Mouse (Mus musculus): Measurements from ENCODE around the gene Map1lc3b. TPM values are rescaled to one million over a fixed set of nuclear protein-coding genes. Genes with fewer than 3 reads are reported as not detected.
"Not testable (repeated sequence)": the region's sequence is repeated elsewhere in the genome, so short reads cannot be mapped to it uniquely, and the experiment has no call there.

Map1lc3b gene
- total RNA-seq, 2 experiments from 2014 or later: 65.9 to 74.5 TPM

DNA sequence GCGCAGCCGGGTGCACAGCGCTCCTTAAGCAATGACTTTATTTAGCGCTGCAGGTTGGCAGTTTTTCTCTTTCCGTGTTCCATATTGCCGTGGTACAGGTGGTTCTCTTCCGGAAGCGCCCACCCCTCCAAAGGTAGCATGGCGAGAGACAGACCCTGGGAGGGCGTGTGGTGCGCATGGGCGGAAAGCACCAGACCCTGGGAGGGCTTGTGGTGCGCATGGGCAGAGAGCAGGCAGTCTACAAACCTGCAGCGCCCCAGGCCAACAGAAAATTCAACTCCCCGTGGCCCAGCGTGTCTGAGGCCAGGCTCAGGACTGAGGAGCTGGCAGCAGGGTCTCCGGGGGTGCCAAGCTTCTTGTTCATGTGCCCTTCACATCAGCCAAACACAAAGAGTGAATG lies 19.4 kb upstream of the Map1lc3b start:
- ATAC-seq (replicated peaks; ENCODE audit: poor library complexity): no peak

DNA sequence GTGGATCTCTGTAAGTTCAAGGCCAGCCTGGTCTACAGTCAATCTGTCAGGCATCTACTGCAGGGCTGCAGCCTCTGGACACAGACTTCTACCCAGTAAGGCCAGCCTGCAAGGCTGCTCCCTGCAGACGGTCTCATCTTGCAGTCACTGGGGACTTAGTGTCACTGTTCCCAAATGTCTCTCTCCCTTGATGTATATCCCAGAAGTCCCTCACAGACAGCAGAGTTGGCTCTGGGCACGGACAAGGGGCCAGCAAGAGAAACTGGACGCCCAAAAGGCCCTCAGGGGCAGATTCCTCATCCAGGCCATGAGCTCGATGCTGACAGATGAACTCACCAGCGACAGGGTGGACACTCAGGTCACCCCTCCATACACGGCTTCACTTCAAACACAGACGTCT lies 18.0 kb upstream of the Map1lc3b start:
- ATAC-seq (replicated peaks; ENCODE audit: poor library complexity): no peak

GRCm38 (mm10) chr8:121573275-121573674 lies 16.9 kb upstream of the Map1lc3b start:
- ATAC-seq (replicated peaks; ENCODE audit: poor library complexity): peak; percentile 62

DNA sequence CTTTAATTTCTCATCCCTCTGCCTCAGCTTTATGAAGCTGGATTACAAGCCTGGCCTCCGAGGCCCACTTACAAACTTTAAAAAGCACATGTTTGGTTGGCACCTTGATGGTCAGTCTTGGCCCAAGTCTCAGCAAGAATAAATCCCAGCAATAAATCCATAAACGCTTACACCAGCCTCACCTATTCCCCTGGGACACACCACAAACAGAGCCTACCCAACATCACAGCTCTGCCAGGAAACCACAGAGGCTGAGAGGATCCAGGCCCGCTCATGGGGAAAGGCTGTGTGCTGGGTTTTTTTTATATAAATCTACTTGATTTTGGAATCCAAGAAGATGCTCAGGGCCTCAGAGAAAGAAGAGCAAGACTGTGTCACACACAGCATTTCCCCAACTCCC lies 14.5 kb upstream of the Map1lc3b start:
- ATAC-seq (replicated peaks; ENCODE audit: poor library complexity): no peak

GRCm38 (mm10) chr8:121577751-121578675 lies 12.1 kb upstream of the Map1lc3b start:
- peak; percentile 1 for ATAC-seq (replicated peaks; ENCODE audit: poor library complexity)

GRCm38 (mm10) chr8:121578676-121579451 lies 11.3 kb upstream of the Map1lc3b start, which contains the start of gene Fbxo31:
Gene Fbxo31, minus strand, starts transcription at chr8:121578806.
- ATAC-seq (replicated peaks; ENCODE audit: poor library complexity): peak; percentile 78

- ATAC-seq (replicated peaks; ENCODE audit: poor library complexity): peak; percentile 8; the same call in 1 of the 2 replicates
Observed at GRCm38 (mm10) chr8:121580465-121580864, 9.7 kb upstream of the Map1lc3b start.

DNA sequence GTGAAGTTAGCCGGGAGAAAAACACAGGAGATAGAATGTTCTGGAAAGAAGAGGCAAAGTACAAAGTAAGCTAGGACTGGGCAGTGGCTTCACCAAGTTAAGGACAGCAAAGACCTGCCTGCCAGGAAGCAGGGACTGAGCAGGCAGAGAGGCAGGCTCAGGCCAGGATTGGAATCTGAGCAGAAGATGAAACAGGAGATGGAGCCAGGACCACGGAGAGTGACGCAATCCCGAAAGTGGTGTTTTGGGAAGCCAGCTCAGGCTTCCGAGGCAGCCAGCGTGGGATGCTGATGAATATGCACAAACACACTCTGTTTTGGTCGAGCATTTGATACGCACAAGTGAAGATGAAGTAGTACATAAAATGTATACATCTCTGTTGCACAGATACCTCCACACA lies 6.5 kb upstream of the Map1lc3b start:
- no peak for ATAC-seq (replicated peaks; ENCODE audit: poor library complexity)

DNA sequence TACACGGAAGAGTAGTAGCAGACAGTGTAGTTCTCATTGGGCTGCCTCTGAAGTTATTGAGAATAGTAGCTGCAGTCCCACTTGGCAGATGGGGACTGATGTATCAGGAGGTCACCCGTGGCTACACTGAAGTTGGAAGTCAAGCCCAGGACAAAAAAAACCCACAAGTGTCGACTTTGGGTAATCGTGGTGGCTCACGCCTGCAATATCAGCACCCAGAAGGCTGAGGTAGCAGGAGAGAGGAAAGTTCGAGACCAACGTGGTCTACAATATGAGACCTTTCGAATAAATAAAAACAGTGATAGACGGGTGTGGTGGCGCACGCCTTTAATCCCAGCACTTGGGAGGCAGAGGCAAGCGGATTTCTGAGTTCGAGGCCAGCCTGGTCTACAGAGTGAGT lies 5.4 kb upstream of the Map1lc3b start:
- ATAC-seq (replicated peaks; ENCODE audit: poor library complexity): no peak

GRCm38 (mm10) chr8:121585159-121585825 lies 4.9 kb upstream of the Map1lc3b start:
- peak; percentile 84 for ATAC-seq (replicated peaks; ENCODE audit: poor library complexity)

DNA sequence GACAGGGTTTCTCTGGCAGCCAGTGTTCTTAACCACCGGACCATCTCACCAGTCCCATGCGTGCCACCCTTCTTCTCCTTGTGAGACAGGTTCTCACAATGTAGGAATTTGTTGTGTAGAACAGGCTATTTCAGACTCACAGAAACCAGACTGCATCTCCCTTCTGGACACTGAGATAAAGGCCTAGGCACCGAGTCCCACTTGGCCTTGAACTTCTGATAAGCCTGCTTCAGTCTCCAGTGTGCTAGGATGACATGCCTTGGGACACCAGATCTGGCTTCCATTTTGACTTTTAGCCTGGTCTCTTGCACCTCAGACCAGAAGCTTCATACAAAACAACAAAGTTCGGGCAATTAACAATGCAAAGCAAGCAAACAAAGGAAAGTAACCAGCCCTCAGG lies 1.4 kb upstream of the Map1lc3b start:
- peak; percentile 22; the same call in 1 of the 2 replicates for ATAC-seq (replicated peaks; ENCODE audit: poor library complexity)

- no peak for ATAC-seq (replicated peaks; ENCODE audit: poor library complexity)
Observed at GRCm38 (mm10) chr8:121589205-121589726, 895 bp upstream of the Map1lc3b start.

GRCm38 (mm10) chr8:121591178-121592066 lies 1.3 kb downstream of the Map1lc3b start:
- ATAC-seq (replicated peaks; ENCODE audit: poor library complexity): peak; percentile 66

GRCm38 (mm10) chr8:121593293-121593692 lies 3.1 kb downstream of the Map1lc3b start:
- no peak for ATAC-seq (replicated peaks; ENCODE audit: poor library complexity)

- ATAC-seq (replicated peaks; ENCODE audit: poor library complexity): no peak
Observed at GRCm38 (mm10) chr8:121593983-121594382, 3.8 kb downstream of the Map1lc3b start.

DNA sequence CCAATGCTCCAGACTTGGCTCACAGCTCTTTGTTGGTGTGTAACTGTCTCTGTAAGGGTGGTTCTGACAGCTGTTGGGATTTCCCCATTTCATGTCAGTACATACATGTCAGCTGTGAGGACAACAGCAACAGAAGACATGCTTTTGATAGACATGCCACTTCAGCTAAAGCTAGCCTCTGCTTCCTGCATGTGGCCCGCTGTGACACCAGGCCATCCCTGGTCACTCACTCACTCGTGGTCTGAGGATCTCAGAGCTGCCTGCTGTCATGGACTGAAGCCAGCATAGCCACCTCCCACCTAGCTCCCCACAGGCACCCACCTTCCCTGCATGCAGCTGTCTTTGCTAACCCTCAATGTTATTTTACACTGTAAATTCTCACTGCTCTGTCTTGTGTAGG lies 7.3 kb downstream of the Map1lc3b start:
- not testable (repeated sequence) for ATAC-seq (replicated peaks; ENCODE audit: poor library complexity)

DNA sequence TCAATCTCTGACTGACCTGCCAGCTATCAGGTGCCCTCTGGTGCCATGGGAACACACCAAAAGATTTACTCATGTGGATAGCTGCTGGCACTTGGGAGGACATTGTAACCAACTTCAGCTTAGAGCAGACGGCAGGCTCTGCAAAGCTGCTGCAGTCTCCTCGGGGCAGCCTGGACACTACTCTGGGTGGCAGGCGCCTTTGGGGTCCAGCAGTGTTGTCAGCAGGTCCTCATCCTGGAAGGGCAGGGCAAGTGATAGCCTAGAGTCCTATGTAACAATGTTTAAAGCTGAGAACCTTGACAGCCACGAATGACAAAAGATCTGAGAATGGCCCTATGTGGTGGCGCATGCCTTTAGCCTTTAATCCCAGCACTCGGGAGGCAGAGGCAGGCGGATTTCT lies 8.0 kb downstream of the Map1lc3b start:
- no peak for ATAC-seq (replicated peaks; ENCODE audit: poor library complexity)

DNA sequence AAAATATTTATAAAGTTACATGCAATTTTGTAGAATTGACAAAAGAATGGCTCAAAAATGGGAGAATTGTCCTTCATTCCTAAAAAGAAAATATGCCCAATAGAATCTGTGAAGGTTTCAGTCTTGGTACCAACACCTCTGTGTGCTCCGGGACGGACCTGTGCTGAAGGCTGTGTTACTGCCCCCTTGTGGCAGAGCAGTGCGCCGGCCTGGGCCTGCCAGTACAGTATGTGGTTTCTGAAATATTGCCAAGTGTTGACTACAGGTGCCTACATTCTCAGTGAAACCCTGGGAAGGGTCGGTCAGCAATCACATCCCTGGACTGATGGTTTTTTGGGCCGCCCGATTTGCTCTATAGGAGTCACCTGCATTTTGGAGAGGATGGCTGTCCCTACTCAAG lies 8.7 kb downstream of the Map1lc3b start:
- peak; percentile 79 for ATAC-seq (replicated peaks; ENCODE audit: poor library complexity)

DNA sequence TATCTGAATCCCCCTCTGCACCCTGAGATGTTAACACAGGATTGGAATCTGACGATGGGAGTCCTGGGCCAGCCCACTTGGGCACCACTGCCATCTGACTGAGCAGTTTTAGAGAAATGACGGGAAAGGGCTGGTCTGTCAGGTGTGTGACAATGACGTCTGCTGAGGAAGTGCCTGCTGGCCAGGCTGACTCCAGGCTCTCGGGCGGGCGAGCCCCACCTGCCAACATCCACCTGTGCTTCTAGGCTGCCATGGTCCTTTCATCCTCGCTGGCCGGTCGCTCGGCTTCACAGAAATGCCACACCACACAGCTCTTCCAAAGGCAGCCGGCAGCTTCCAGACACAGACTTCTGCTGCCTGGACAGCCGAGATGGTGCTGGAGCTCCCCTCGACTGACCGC lies 9.7 kb downstream of the Map1lc3b start:
- ATAC-seq (replicated peaks; ENCODE audit: poor library complexity): no peak

DNA sequence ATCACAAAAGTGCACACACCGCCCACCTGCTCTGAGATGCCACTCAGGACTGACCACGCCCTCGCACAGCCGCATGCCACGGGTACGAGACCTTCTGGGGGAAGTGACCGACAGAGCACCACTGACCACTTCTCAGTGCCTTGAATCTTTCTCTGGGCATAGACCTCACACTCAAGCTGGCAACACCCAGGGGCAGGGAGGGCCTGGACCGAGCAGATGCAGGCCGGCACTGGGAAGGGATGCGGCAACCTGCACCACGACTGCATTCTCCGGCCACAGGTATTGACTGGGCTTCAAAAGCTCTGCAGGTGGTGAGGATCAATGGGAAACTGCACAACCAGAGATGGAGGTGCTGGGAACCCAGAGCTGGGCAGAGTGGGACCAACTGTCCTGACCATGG lies 12.2 kb downstream of the Map1lc3b start:
- ATAC-seq (replicated peaks; ENCODE audit: poor library complexity): no peak
